Mouse (Mus musculus) embryonic facial prominence, embryonic 10.5 days (tissue): ENCODE measurements around the gene Igflr1. TPM values are rescaled to one million over a fixed set of nuclear protein-coding genes. Genes with fewer than 3 reads are reported as not detected.

Experiments used
- DNase-seq: peaks from one replicate; pipeline ENCODE4 v3.0.0-alpha.2; 2017; ENCODE audit warnings: low spot score
- H3K27ac ChIP-seq: fragments of 300-500 bp; sonication (generic); replicated peaks from 2 replicates; pipeline ENCODE4 v1.5.1; 2016; ENCODE audit warnings: mild to moderate bottlenecking
- H3K27me3 ChIP-seq: fragments of 300-500 bp; sonication (generic); replicated peaks from 2 replicates; pipeline ENCODE4 v1.6.1; 2016; ENCODE audit warnings: low read depth, mild to moderate bottlenecking; ENCODE audit not compliant: poor library complexity, severe bottlenecking
- H3K36me3 ChIP-seq: fragments of 300-500 bp; sonication (generic); replicated peaks from 2 replicates; pipeline ENCODE4 v1.6.1; 2016; ENCODE audit warnings: mild to moderate bottlenecking, moderate library complexity
- H3K4me1 ChIP-seq: fragments of 300-500 bp; sonication (generic); 2 replicates; pipeline ENCODE4 v1.6.1; 2016
- H3K4me3 ChIP-seq: fragments of 300-500 bp; sonication (generic); 2 replicates; pipeline ENCODE4 v1.5.1; 2016; ENCODE audit warnings: mild to moderate bottlenecking, moderate library complexity
- H3K9me3 ChIP-seq: fragments of 300-500 bp; sonication (generic); 2 replicates; pipeline ENCODE4 v1.6.1; 2016; ENCODE audit warnings: mild to moderate bottlenecking
- WGBS: fragments of 180-500 bp; shearing (Covaris S2); methylation state at CpG from one replicate; pipeline ENCODE4 v1.1.7; 2016; 5-methylcytosine and 5-hydroxymethylcytosine counted together
- microRNA-seq: library from miRNA; unstranded; fragments of <30 nt; microRNA quantifications from one replicate; pipeline ENCODE4, GENCODE M21; 2017
- polyA plus RNA-seq: library from polyadenylated mRNA; unstranded; fragments of >200 nt; fragmentation: Nextera tagmentation; extraction: Ambion mirVana; gene quantifications from 2 replicates; pipeline ENCODE4 v1.2.1, GENCODE M21; 2016

Gene Igflr1
- polyA plus RNA-seq, 1 experiment from 2014 or later, result 4.6 TPM

DNA sequence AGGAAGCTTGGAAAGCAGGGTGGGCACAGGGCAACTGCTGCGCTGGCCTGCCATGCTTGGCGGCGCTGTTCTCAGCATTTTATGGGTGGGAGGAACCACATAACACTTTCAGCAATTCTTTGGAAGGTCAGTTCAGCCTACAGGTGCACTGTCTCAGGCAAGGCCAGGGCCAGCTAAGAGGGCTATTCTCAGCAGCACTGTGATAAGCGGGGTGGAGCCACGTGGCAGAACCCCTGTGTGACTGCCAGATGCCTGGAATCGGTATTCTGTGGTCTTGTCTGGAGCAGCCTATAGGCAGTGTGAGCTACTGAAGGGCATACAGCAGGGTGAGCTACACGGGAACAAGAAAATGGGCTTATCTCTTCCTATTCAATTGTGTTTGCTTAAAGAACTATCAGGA, 44.8 kb downstream of the Igflr1 start:
- no peak overlapping the region for H3K4me3 ChIP-seq

GRCm38 (mm10) chr7:30612654-30613402, 47.6 kb downstream of the Igflr1 start, which contains the start of gene Upk1a:
Upk1a (minus strand) TSS chr7:30612847.
- no peak within 1 kb of the TSS for H3K27ac ChIP-seq
- no peak for DNase-seq
- 0 out of 2 replicates have a peak, but pooled peaks cover 2% of the 10 kb centered on the region for H3K9me3 ChIP-seq
- H3K36me3 ChIP-seq, result peaks cover 32% of the 10 kb centered on the region
- 79% methylated on average over 8 of the region's 8 CpGs for WGBS
- H3K4me1 ChIP-seq, result 0 out of 2 replicates have a peak, but pooled peaks cover 5% of the 10 kb centered on the region
- H3K4me3 ChIP-seq, result no peak within 1 kb of the TSS
- H3K27me3 ChIP-seq, result no peaks in the 10 kb centered on the region

More for the DNA sequence above, 44.8 kb downstream of the Igflr1 start:
- H3K4me1 ChIP-seq, result 0 out of 2 replicates have a peak, but pooled peaks cover 5% of the 10 kb centered on the region
- DNase-seq, result no peak
- H3K27me3 ChIP-seq, result no peaks in the 10 kb centered on the region
- WGBS, result 58% methylated on average over 7 of the region's 7 CpGs
- H3K9me3 ChIP-seq, result no peaks in the 10 kb centered on the region
- no peak overlapping the region for H3K27ac ChIP-seq
- peaks cover 4% of the 10 kb centered on the region for H3K36me3 ChIP-seq

DNA sequence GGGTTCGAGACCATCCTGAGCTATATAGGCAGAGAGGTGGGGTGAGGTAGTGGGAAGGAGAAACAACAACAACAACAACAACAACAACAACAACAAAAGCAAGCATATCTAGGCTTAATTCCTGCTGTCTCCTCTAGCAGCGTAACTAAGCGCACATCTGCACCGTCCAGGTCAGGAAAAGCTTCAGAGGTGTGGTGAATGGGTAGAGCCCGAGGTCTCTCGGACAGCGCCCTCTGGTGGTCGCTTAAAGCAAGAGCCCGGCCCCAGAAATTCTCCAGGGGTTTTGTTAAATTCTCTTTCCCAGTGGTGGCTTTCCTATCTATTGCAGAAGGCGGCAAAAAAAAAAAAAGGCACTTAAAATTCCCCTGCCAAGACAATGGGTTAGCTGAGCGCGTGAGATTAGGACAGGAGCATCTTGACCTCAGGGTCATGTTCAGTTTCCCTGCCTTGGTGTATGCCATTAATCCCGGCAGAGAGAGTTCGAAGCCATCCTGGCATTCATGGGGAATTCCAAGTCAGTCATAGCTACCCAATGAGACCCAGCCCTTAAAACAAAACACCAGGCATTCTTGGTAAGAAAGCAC, 48.4 kb downstream of the Igflr1 start:
- Histone ChIP-seq H3K4me1 (no peaks in the 10 kb centered on the region), H3K4me3 (no peak overlapping the region), H3K36me3 (peaks cover 39% of the 10 kb centered on the region), H3K9me3 (0 out of 2 replicates have a peak, but pooled peaks cover 2% of the 10 kb centered on the region), H3K27ac (no peak overlapping the region), H3K27me3 (no peaks in the 10 kb centered on the region)
- 27% methylated on average over 14 of the region's 14 CpGs for WGBS
- peak; percentile 71 for DNase-seq

GRCm38 (mm10) chr7:30614454-30614853, 49.2 kb downstream of the Igflr1 start:
- no peaks in the 10 kb centered on the region for H3K4me1 ChIP-seq
- H3K9me3 ChIP-seq, result 0 out of 2 replicates have a peak, but pooled peaks cover 2% of the 10 kb centered on the region
- no peak for DNase-seq
- no peak overlapping the region for H3K27ac ChIP-seq
- H3K27me3 ChIP-seq, result no peaks in the 10 kb centered on the region
- no peak overlapping the region for H3K4me3 ChIP-seq
- WGBS, result 78% methylated on average over 2 of the region's 2 CpGs
- H3K36me3 ChIP-seq, result peaks cover 48% of the 10 kb centered on the region

- Histone ChIP-seq H3K4me3 (no peak overlapping the region), H3K27me3 (no peaks in the 10 kb centered on the region), H3K36me3 (peaks cover 54% of the 10 kb centered on the region), H3K4me1 (no peaks in the 10 kb centered on the region), H3K27ac (no peak overlapping the region), H3K9me3 (0 out of 2 replicates have a peak, but pooled peaks cover 2% of the 10 kb centered on the region)
- no peak for DNase-seq
- 64% methylated on average over 5 of the region's 5 CpGs for WGBS
These were observed 50.0 kb downstream of the Igflr1 start for GRCm38 (mm10) chr7:30615049-30615760.

Small RNA genes within 50 kb of the gene (microRNA-seq; reads per million reads assigned to microRNA genes)
- gene Gm38670, result 1.2 reads per million
- gene Mir3569, result 0.91 reads per million

Other genes with a start within 250 kb of the Igflr1 start
- gene E130208F15Rik, start 243.7 kb upstream of the Igflr1 start, polyA plus RNA-seq, result 2.1 TPM in 2 replicates
- gene Sdhaf1, start 241.5 kb upstream of the Igflr1 start, polyA plus RNA-seq, result 17.5 and 17.8 TPM in 2 replicates
- 5.0 and 5.4 TPM in 2 replicates for gene Lrfn3, start 202.7 kb upstream of the Igflr1 start, polyA plus RNA-seq
- 11.8 and 15.4 TPM in 2 replicates for gene Tyrobp, start 151.7 kb upstream of the Igflr1 start, polyA plus RNA-seq
- not detected in 2 replicates for gene Hcst, start 145.6 kb upstream of the Igflr1 start, polyA plus RNA-seq
- gene Nfkbid, start 143.7 kb upstream of the Igflr1 start, polyA plus RNA-seq, result 1.1 and 1.8 TPM in 2 replicates
- 28.6 and 32.3 TPM in 2 replicates for gene Aplp1, start 119.9 kb upstream of the Igflr1 start, polyA plus RNA-seq
- 1.3 and 2.2 TPM in 2 replicates for gene Kirrel2, start 107.7 kb upstream of the Igflr1 start, polyA plus RNA-seq
- 0.15 and 0.63 TPM in 2 replicates for gene Nphs1, start 107.1 kb upstream of the Igflr1 start, polyA plus RNA-seq
- gene Prodh2, start 71.8 kb upstream of the Igflr1 start, polyA plus RNA-seq, result 0.28 TPM in 1 of 2 replicates, not detected in the other
- 24.8 and 25.2 TPM in 2 replicates for gene Arhgap33, start 30.4 kb upstream of the Igflr1 start, polyA plus RNA-seq
- 4.1 and 5.6 TPM in 2 replicates for gene Hspb6, start 13.2 kb upstream of the Igflr1 start, polyA plus RNA-seq
- 17.7 TPM in 2 replicates for gene Proser3, start 13.1 kb upstream of the Igflr1 start, polyA plus RNA-seq
- gene Lin37, start 5.6 kb upstream of the Igflr1 start, polyA plus RNA-seq, result 42.5 and 45.2 TPM in 2 replicates
- 91.5 and 94.9 TPM in 2 replicates for gene U2af1l4, start 2.1 kb upstream of the Igflr1 start, polyA plus RNA-seq
- 14.2 and 15.3 TPM in 2 replicates for gene Gm49396, start 2.1 kb upstream of the Igflr1 start, polyA plus RNA-seq
- 112 and 118 TPM in 2 replicates for gene Psenen, start 1.8 kb upstream of the Igflr1 start, polyA plus RNA-seq
- gene Kmt2b, start 23.3 kb downstream of the Igflr1 start, polyA plus RNA-seq, result 8.9 and 10.2 TPM in 2 replicates
- gene Zbtb32, start 33.5 kb downstream of the Igflr1 start, polyA plus RNA-seq, result 0.41 TPM in 1 of 2 replicates, not detected in the other
- gene Upk1a, start 47.4 kb downstream of the Igflr1 start, polyA plus RNA-seq, result 0.54 and 1.0 TPM in 2 replicates
- 776 and 799 TPM in 2 replicates for gene Cox6b1, start 60.7 kb downstream of the Igflr1 start, polyA plus RNA-seq
- 0.47 and 0.87 TPM in 2 replicates for gene Etv2, start 70.4 kb downstream of the Igflr1 start, polyA plus RNA-seq
- 134 and 139 TPM in 2 replicates for gene Rbm42, start 84.9 kb downstream of the Igflr1 start, polyA plus RNA-seq
- gene Haus5, start 99.6 kb downstream of the Igflr1 start, polyA plus RNA-seq, result 79.6 and 80.3 TPM in 2 replicates
- not detected in 2 replicates for gene Pmis2, start 106.2 kb downstream of the Igflr1 start, polyA plus RNA-seq
- gene 2200002J24Rik, start 133.5 kb downstream of the Igflr1 start, polyA plus RNA-seq, result not detected in 2 replicates
- 0.53 and 0.77 TPM in 2 replicates for gene Atp4a, start 146.8 kb downstream of the Igflr1 start, polyA plus RNA-seq
- gene Tmem147, start 164.1 kb downstream of the Igflr1 start, polyA plus RNA-seq, result 147 and 151 TPM in 2 replicates
- gene Gapdhs, start 178.3 kb downstream of the Igflr1 start, polyA plus RNA-seq, result 0.36 and 0.59 TPM in 2 replicates
- 0.68 and 1.0 TPM in 2 replicates for gene Sbsn, start 186.0 kb downstream of the Igflr1 start, polyA plus RNA-seq
- not detected in 2 replicates for gene Dmkn, start 198.3 kb downstream of the Igflr1 start, polyA plus RNA-seq
- gene Krtdap, start 222.5 kb downstream of the Igflr1 start, polyA plus RNA-seq, result not detected in 2 replicates